Mouse (Mus musculus) MEL (cell line): ENCODE results near the gene Hpse2.

ENCODE experiments used
- CTCF ChIP-seq, 3 experiments: IDR thresholded peaks in 2 of 3; conservative IDR thresholded peaks in 1 of 3; 2 replicates each; pipeline ENCODE4 v1.5.1; 2011 to 2012; ENCODE audit warnings: low read length in 3 of 3, low read depth in 2 of 3, mild to moderate bottlenecking in 2 of 3, improper control_type of control experiment in 1 of 3, inconsistent platforms in 1 of 3, mixed read lengths in 1 of 3, moderate library complexity in 1 of 3; ENCODE audit not compliant: control insufficient read depth in 1 of 3, insufficient read depth in 1 of 3, poor library complexity in 1 of 3, severe bottlenecking in 1 of 3
- ZNF384 ChIP-seq: IDR thresholded peaks from 2 replicates; pipeline ENCODE4 v1.6.1; 2012; ENCODE audit warnings: low read depth, mild to moderate bottlenecking, inconsistent platforms, low read length, improper control_type of control experiment

- TF ChIP-seq ZNF384: no peak
- peak; percentile 63 to 91 (median 83) for TF ChIP-seq CTCF (IDR thresholded peaks at IDR 0.05 in 2 of 3, conservative IDR thresholded peaks at IDR 0.05 in 1 of 3; ENCODE audit: control insufficient read depth in 1 of 3, insufficient read depth in 1 of 3, low read depth in 2 of 3, low read length in 3 of 3, poor library complexity in 1 of 3, severe bottlenecking in 1 of 3)
Observed at GRCm38 (mm10) chr19:42744162-42744586, 644.0 kb downstream of the Hpse2 start.
